Mouse (Mus musculus) urinary bladder, adult 18-20 months (tissue): ENCODE measurements around the gene 4930447C04Rik.

Experiments used
- DNase-seq, 2 experiments: peaks; one replicate each; pipeline ENCODE4 v3.0.0; 2022; ENCODE audit warnings: low spot score in 2 of 2, mixed read lengths in 2 of 2

Gene 4930447C04Rik

GRCm38 (mm10) chr12:72943574-72944110 is 3.1 kb upstream of the 4930447C04Rik start:
- DNase-seq: no peak

- DNase-seq: no peak
Observed at GRCm38 (mm10) chr12:72942171-72942570, 1.6 kb upstream of the 4930447C04Rik start.

- no peak for DNase-seq
Observed at GRCm38 (mm10) chr12:72941398-72942051, 951 bp upstream of the 4930447C04Rik start.

- no peak for DNase-seq
Observed at GRCm38 (mm10) chr12:72940822-72941397, 336 bp upstream of the 4930447C04Rik start.

DNA sequence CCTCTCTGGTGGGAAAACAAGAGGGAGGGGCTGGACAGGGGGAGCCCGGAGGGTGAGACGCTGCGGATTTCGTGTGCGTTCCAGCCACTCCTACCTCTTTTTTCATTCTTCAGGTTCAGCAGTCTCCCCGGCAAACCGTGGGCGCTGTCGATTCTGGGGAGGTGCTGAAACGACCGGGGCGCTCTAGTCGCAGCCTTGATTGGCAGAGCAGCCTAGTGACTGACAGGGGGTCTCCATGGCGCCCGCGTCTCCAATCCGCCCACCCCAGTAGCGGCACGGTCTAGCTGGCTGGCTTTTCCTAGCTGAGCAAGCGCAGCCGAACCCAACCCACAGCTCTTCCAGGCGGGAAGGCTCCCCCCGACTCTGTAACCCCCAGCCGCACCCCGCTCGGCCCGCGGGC is 958 bp downstream of the 4930447C04Rik start, which contains the start of gene Six6:
Gene Six6 (plus strand): TSS at position 277 of the 400 bp plus-strand sequence.
- peak in 1 of 2 experiments; percentile 8 for DNase-seq

- no peak for DNase-seq
Observed at GRCm38 (mm10) chr12:72938600-72939490, 1.7 kb downstream of the 4930447C04Rik start.

DNA sequence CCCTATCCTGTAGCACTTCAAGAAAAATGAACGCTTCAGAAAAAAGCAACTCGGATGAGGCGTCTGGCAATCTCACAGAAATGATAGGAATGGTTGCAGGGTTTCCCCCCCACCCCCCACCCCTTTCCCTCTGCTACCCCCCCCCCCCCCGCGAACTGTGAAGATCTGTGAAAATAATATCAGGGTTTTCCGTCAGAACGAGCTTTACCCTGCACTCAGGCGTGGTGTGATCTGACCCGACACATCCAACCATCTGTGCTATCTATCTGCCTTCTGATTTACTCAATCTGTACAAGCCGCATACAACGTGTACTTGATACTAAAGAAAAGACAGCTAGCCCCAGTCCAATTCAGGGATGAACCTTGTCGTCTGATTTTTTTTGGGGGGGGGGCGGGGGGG is 2.4 kb downstream of the 4930447C04Rik start:
- no peak for DNase-seq

DNA sequence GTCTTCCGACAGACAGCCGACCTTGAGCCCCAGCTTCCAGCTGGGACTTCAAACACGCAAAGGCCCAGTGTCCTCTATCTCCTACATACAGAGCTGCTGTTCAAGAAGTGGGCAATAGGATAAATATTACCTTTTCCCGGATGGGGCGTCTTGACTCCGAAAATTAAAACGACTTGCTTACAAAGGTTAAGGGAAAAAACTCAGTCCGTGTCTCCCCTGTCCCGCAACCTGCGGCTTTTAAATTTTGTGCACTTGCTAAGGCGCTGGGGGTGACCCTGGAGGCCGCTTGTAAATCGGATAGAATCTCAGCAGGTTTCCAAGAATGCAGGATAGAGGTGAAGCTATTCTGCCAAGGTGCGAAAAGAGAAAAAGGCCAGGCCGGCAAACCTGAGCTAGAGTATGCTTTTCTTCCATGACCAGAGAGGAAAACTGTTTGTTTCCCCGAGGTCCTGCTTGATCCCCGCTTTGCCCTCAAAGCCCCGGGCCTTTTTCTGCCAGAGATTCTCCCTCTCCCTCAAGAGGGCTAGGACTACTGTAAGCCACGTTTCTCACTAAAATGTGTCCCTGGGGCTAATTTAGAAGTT is 2.9 kb downstream of the 4930447C04Rik start:
- no peak for DNase-seq

- DNase-seq: no peak
Observed at GRCm38 (mm10) chr12:72936751-72937150, 3.8 kb downstream of the 4930447C04Rik start.

GRCm38 (mm10) chr12:72917159-72917993 is 23.2 kb downstream of the 4930447C04Rik start:
- DNase-seq: no peak

DNA sequence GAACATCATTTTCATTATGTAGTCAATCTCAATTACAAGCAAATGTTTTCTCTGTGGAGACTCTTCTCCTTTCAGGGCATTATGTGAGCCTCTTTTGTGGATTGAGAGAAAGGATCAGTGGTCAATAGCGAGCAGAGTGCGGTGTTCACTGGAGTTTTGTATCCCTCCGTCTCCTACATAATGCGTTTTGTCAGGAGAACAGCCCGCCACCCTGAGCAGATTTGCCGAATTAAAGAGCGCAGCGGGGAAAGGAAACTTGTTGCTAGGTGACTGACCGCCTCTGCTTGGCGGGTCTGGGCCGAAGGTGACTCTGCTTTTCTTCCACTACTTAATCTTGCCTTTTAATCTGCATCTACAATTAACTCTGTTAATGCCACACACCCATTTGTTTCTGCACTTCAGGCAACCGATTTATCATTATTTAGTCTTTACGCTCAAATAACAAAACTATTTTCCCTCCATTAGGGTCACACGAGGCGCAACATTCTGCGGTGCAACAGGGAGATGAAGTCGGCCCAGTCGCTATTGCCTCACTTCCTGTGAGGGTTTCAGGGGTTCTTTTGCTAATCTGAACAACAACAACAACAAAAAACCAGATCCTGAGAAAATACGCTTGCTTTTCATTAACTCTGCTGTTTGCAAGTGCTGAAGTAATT is 86.1 kb downstream of the 4930447C04Rik start:
- DNase-seq: no peak

- no peak for DNase-seq
Observed at GRCm38 (mm10) chr12:72853406-72854076, 87.0 kb downstream of the 4930447C04Rik start.

DNA sequence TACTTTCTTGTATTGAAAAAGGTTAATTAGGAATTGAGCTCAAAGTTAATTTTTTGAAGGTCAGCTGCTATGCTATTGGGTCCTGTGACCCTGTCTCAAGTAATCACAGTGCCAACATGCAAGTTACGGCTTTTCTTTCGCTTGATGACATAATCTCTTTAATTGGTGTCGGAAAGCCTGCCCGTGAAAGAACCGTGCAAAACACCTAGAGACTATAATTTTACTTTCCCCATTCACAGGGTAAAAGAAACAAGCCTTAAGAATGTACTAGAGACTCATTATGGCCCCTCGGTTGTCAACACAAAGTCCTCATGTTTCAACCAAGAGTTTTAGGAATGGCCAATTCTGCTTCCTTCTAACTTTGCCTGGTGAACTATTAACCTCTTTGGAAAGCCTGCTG is 88.3 kb downstream of the 4930447C04Rik start:
- DNase-seq: no peak

DNA sequence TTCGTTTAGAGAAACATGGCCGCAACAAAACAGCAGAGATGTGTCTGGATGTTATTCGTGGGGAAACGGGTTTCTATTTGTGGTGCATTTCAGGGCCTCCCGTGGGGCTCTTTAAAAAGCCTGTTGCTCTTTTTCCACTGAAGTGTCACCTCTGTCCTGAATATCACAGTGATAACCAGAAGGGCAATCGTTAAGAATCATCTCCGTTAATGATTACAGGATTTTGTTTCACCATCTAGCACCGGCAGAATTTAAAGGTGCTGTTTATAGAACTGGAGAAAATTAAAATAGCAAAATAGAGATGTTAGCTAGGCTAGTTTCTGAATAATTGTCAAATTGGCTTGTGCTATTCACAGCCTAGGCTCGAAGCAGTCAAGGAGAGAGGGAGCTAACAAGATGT is 90.4 kb downstream of the 4930447C04Rik start:
- no peak for DNase-seq

GRCm38 (mm10) chr12:72847725-72848124 is 92.8 kb downstream of the 4930447C04Rik start:
- DNase-seq: peak in 1 of 2 experiments; percentile 20

DNA sequence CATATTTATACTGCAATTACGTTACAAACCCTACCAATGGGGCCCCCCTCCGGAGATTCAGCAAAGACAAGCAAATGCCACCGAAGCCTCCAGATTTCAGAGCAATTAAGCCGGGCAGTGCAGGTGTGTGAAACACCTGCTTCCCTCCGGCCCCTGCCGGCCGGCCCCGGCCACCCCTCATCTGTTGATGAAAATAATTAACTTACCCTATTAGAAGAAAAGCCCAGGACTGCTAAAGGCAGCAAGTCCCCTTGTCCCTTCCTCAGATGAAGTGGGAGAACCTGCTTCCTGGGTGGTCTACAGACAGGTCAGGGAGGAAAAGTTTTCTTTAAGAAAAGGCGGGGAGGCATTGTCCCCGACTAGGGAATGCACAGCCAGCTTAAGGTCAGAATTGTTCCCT is 94.6 kb downstream of the 4930447C04Rik start:
- DNase-seq: no peak

DNA sequence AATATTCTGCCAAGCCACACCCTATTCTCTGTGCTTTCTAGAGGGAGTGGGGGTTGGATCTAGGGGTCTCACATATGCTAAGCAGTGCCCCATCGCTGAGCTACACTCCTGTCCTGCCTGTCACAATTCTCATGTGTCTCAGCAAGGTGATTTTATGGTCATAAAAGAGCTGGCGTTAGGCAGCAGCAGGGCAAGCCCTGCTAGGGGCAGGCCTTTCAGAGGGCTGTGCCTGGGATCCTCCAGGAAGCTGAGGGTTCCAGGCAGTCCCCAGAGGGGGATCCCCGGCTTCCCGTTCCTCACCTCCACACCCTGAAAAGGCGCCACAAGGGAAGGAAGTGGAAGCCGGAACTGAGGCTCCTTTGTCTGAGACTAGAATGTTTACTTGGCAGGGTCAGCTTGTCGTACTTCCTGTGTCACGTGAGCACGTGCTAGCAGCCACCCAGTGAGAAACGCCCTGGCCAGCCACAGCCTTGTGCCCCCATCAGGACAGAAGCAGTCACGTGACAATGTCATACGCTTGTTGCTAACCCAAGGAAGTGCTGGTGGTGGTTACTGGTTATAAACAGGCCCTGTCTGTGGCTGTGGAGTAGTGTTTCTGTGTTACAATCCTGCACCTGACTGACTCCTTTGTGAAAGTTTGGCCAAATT is 96.5 kb downstream of the 4930447C04Rik start:
- DNase-seq: peak in 1 of 2 experiments; percentile 11

GRCm38 (mm10) chr12:72843555-72843954 is 97.0 kb downstream of the 4930447C04Rik start:
- no peak for DNase-seq

- DNase-seq: no peak
Observed at GRCm38 (mm10) chr12:72843135-72843534, 97.4 kb downstream of the 4930447C04Rik start.
